Mouse (Mus musculus) cerebral cortex, adult 2 months (tissue): ENCODE measurements around the gene Zdhhc19.

ENCODE experiments used
- WGBS: fragments of 180-500 bp; shearing (Covaris S2); methylation state at CpG from one replicate; pipeline ENCODE4 v1.1.7; 2018; 5-methylcytosine and 5-hydroxymethylcytosine counted together

Gene Zdhhc19

GRCm38 (mm10) chr16:32513948-32514347 is 17.9 kb downstream of the Zdhhc19 start:
- 80% methylated on average over 6 of the region's 6 CpGs for WGBS

- 12% methylated on average over 21 of the region's 21 CpGs for WGBS
These were observed 20.2 kb downstream of the Zdhhc19 start for GRCm38 (mm10) chr16:32516006-32516962.

- 85% methylated on average over 12 of the region's 12 CpGs for WGBS
These were observed 21.9 kb downstream of the Zdhhc19 start for GRCm38 (mm10) chr16:32517785-32518481.

- WGBS = 75% methylated on average over 15 of the region's 15 CpGs
These were observed 23.7 kb downstream of the Zdhhc19 start for GRCm38 (mm10) chr16:32519656-32520371.

- 29% methylated on average over 9 of the region's 9 CpGs for WGBS
These were observed 24.3 kb downstream of the Zdhhc19 start for GRCm38 (mm10) chr16:32520372-32520748.

GRCm38 (mm10) chr16:32522578-32523194 is 26.6 kb downstream of the Zdhhc19 start:
- WGBS = 85% methylated on average over 6 of the region's 6 CpGs

GRCm38 (mm10) chr16:32523462-32524243 is 27.6 kb downstream of the Zdhhc19 start:
- WGBS = 57% methylated on average over 8 of the region's 8 CpGs

- WGBS = 36% methylated on average over 5 of the region's 5 CpGs
These were observed 28.2 kb downstream of the Zdhhc19 start for GRCm38 (mm10) chr16:32524244-32524615.

GRCm38 (mm10) chr16:32526906-32527305 is 30.8 kb downstream of the Zdhhc19 start:
- 74% methylated on average over 7 of the region's 7 CpGs for WGBS

- 76% methylated on average over 18 of the region's 18 CpGs for WGBS
These were observed 37.1 kb downstream of the Zdhhc19 start for GRCm38 (mm10) chr16:32532878-32533826.

GRCm38 (mm10) chr16:32535157-32535751 is 39.2 kb downstream of the Zdhhc19 start:
- WGBS = 68% methylated on average over 5 of the region's 5 CpGs

- 77% methylated on average over 5 of the region's 5 CpGs for WGBS
These were observed 42.0 kb downstream of the Zdhhc19 start for GRCm38 (mm10) chr16:32537867-32538660.

GRCm38 (mm10) chr16:32538761-32539255 is 42.7 kb downstream of the Zdhhc19 start:
- 54% methylated on average over 3 of the region's 3 CpGs for WGBS

- 86% methylated on average over 6 of the region's 6 CpGs for WGBS
These were observed 45.5 kb downstream of the Zdhhc19 start for GRCm38 (mm10) chr16:32541338-32542179.

- 89% methylated on average over 3 of the region's 3 CpGs for WGBS
These were observed 47.4 kb downstream of the Zdhhc19 start for GRCm38 (mm10) chr16:32543422-32543821.

- 59% methylated on average over 10 of the region's 10 CpGs for WGBS
These were observed 51.3 kb downstream of the Zdhhc19 start for GRCm38 (mm10) chr16:32547156-32548068.
